ENCODE assay signal across 1 mouse cellular context in the genomic region with DNA sequence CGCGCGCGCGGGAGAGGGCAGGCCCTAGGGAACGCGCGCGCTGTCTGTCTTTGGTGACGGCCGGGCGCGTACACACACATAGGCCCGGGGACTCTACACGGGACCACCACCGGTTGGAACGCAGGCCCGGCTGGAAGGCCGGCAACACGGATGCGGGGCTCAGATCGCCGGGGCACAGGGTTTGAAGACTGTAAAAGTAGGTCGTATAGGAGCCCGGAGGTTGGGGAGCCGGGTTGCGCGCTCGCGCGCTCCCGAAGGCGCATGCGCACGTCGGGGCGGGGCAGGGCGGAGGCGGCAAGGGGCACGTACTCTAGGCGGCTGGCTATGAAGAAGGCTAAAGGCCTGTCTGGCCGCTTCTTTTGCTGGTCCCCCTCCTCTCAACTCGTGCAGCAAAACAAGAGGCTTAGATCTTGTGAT.
TF ChIP-seq lines count a peak whose summit lies in the region.

No protein-coding gene starts in this region.

TF ChIP-seq in C2C12, 6 proteins besides CTCF, POLR2A, EP300 and RAD21:
- TF ChIP-seq CEBPB (IDR thresholded peaks at IDR 0.05; ENCODE audit: low read depth) = no peak
- no peak for TF ChIP-seq MYOD1 (IDR thresholded peaks at IDR 0.05; ENCODE audit: control insufficient read depth, insufficient read length, low read depth)
- no peak for TF ChIP-seq USF1 (IDR thresholded peaks at IDR 0.05; ENCODE audit: low read depth)
- TF ChIP-seq MAX (IDR thresholded peaks at IDR 0.05) = no peak
- TF ChIP-seq FOSL1 (IDR thresholded peaks at IDR 0.05; ENCODE audit: insufficient read depth, low read length, poor library complexity, severe bottlenecking) = no peak
- TF ChIP-seq MYOG (IDR thresholded peaks at IDR 0.05; ENCODE audit: control insufficient read depth, extremely low read depth, insufficient read length) = no peak
